Mouse (Mus musculus): Measurements from ENCODE around the gene Fntb. TPM values are rescaled to one million over a fixed set of nuclear protein-coding genes. Genes with fewer than 3 reads are reported as not detected.

The Fntb gene
- polyA plus RNA-seq (2016; fragmentation: Nextera tagmentation; extraction: Ambion mirVana), result 36.9 and 39.2 TPM in 2 replicates

GRCm38 (mm10) chr12:76765354-76765851, at the start of gene Fntb, which contains the start of gene Churc1:
Gene Fntb (plus strand): TSS chr12:76765589.
Gene Churc1 (plus strand): TSS chr12:76765538.
- H3K36me3 ChIP-seq, result no peaks in the 10 kb centered on the region
- under 1% methylated on average over 31 of the region's 31 CpGs for WGBS
- H3K27ac ChIP-seq, result peak within 1 kb of the TSS; percentile 94
- no peaks in the 10 kb centered on the region for H3K9me3 ChIP-seq
- peak within 1 kb of the TSS; percentile 75 for H3K4me3 ChIP-seq
- H3K4me1 ChIP-seq, result peaks cover 8% of the 10 kb centered on the region
- peak; percentile 97 for DNase-seq (ENCODE audit: low spot score)
- H3K27me3 ChIP-seq (ENCODE audit: insufficient read depth, poor library complexity, severe bottlenecking), result no peaks in the 10 kb centered on the region

GRCm38 (mm10) chr12:76718384-76718783, 47.0 kb upstream of the Fntb start:
- WGBS, result 80% methylated on average over 4 of the region's 4 CpGs
- Histone ChIP-seq H3K36me3 (no peaks in the 10 kb centered on the region), H3K27me3 (ENCODE audit: insufficient read depth, poor library complexity, severe bottlenecking) (peaks cover 5% of the 10 kb centered on the region; the same call in 1 of the 2 replicates), H3K27ac (no peak overlapping the region), H3K4me1 (no peaks in the 10 kb centered on the region), H3K9me3 (no peaks in the 10 kb centered on the region), H3K4me3 (no peak overlapping the region)
- no peak for DNase-seq (ENCODE audit: low spot score)

- no peak for DNase-seq (ENCODE audit: low spot score)
- Histone ChIP-seq H3K27me3 (ENCODE audit: insufficient read depth, poor library complexity, severe bottlenecking) (no peaks in the 10 kb centered on the region), H3K4me1 (no peaks in the 10 kb centered on the region), H3K27ac (no peak overlapping the region), H3K36me3 (no peaks in the 10 kb centered on the region), H3K4me3 (no peak overlapping the region), H3K9me3 (no peaks in the 10 kb centered on the region)
These were observed 44.8 kb upstream of the Fntb start for GRCm38 (mm10) chr12:76720572-76720971.

- WGBS, result 79% methylated on average over 3 of the region's 3 CpGs
- H3K4me3 ChIP-seq, result no peak overlapping the region
- no peaks in the 10 kb centered on the region for H3K27me3 ChIP-seq (ENCODE audit: insufficient read depth, poor library complexity, severe bottlenecking)
- no peaks in the 10 kb centered on the region for H3K4me1 ChIP-seq
- no peaks in the 10 kb centered on the region for H3K36me3 ChIP-seq
- no peak for DNase-seq (ENCODE audit: low spot score)
- H3K9me3 ChIP-seq, result no peaks in the 10 kb centered on the region
- H3K27ac ChIP-seq, result no peak overlapping the region
These were observed 43.4 kb upstream of the Fntb start for GRCm38 (mm10) chr12:76722026-76722425.

GRCm38 (mm10) chr12:76727955-76728354, 37.4 kb upstream of the Fntb start:
- DNase-seq (ENCODE audit: low spot score), result no peak
- no peak overlapping the region for H3K27ac ChIP-seq
- no peaks in the 10 kb centered on the region for H3K36me3 ChIP-seq
- no peaks in the 10 kb centered on the region for H3K27me3 ChIP-seq (ENCODE audit: insufficient read depth, poor library complexity, severe bottlenecking)
- no peak overlapping the region for H3K4me3 ChIP-seq
- 86% methylated on average over 4 of the region's 4 CpGs for WGBS
- H3K4me1 ChIP-seq, result no peaks in the 10 kb centered on the region
- H3K9me3 ChIP-seq, result no peaks in the 10 kb centered on the region

GRCm38 (mm10) chr12:76750866-76751459, 14.4 kb upstream of the Fntb start:
- H3K9me3 ChIP-seq, result no peaks in the 10 kb centered on the region
- no peaks in the 10 kb centered on the region; the same call in 1 of the 2 replicates for H3K36me3 ChIP-seq
- WGBS, result 77% methylated on average over 16 of the region's 16 CpGs
- no peaks in the 10 kb centered on the region for H3K4me1 ChIP-seq
- DNase-seq (ENCODE audit: low spot score), result no peak
- no peak overlapping the region for H3K4me3 ChIP-seq
- no peak overlapping the region for H3K27ac ChIP-seq
- no peaks in the 10 kb centered on the region for H3K27me3 ChIP-seq (ENCODE audit: insufficient read depth, poor library complexity, severe bottlenecking)

- Histone ChIP-seq H3K4me3 (no peak overlapping the region), H3K9me3 (no peaks in the 10 kb centered on the region), H3K27me3 (ENCODE audit: insufficient read depth, poor library complexity, severe bottlenecking) (no peaks in the 10 kb centered on the region), H3K27ac (no peak overlapping the region), H3K36me3 (no peaks in the 10 kb centered on the region; the same call in 1 of the 2 replicates), H3K4me1 (no peaks in the 10 kb centered on the region)
- DNase-seq (ENCODE audit: low spot score), result no peak
- WGBS, result 39% methylated on average over 14 of the region's 14 CpGs
These were observed 12.6 kb upstream of the Fntb start for GRCm38 (mm10) chr12:76752652-76753318.

- Histone ChIP-seq H3K27ac (peak overlapping the region; percentile 94), H3K9me3 (no peaks in the 10 kb centered on the region), H3K4me1 (peaks cover 8% of the 10 kb centered on the region), H3K4me3 (peak overlapping the region; percentile 75), H3K27me3 (ENCODE audit: insufficient read depth, poor library complexity, severe bottlenecking) (no peaks in the 10 kb centered on the region), H3K36me3 (no peaks in the 10 kb centered on the region)
- 24% methylated on average over 20 of the region's 20 CpGs for WGBS
- no peak for DNase-seq (ENCODE audit: low spot score)
These were observed 677 bp downstream of the Fntb start for GRCm38 (mm10) chr12:76765901-76766630.

GRCm38 (mm10) chr12:76770841-76771500, 5.6 kb downstream of the Fntb start:
- no peak for DNase-seq (ENCODE audit: low spot score)
- Histone ChIP-seq H3K4me1 (peaks cover 15% of the 10 kb centered on the region), H3K27me3 (ENCODE audit: insufficient read depth, poor library complexity, severe bottlenecking) (no peaks in the 10 kb centered on the region), H3K9me3 (no peaks in the 10 kb centered on the region), H3K36me3 (no peaks in the 10 kb centered on the region), H3K4me3 (no peak overlapping the region), H3K27ac (no peak overlapping the region)
- 87% methylated on average over 5 of the region's 5 CpGs for WGBS

- 85% methylated on average over 5 of the region's 5 CpGs for WGBS
- no peak overlapping the region for H3K27ac ChIP-seq
These were observed 6.2 kb downstream of the Fntb start for GRCm38 (mm10) chr12:76771540-76771939.

GRCm38 (mm10) chr12:76774652-76775051, 9.3 kb downstream of the Fntb start:
- Histone ChIP-seq H3K27me3 (ENCODE audit: insufficient read depth, poor library complexity, severe bottlenecking) (no peaks in the 10 kb centered on the region), H3K27ac (no peak overlapping the region), H3K4me1 (peaks cover 8% of the 10 kb centered on the region), H3K4me3 (no peak overlapping the region), H3K9me3 (no peaks in the 10 kb centered on the region), H3K36me3 (peaks cover 5% of the 10 kb centered on the region)
- 64% methylated on average over 3 of the region's 3 CpGs for WGBS
- no peak for DNase-seq (ENCODE audit: low spot score)

More at GRCm38 (mm10) chr12:76771540-76771939, 6.2 kb downstream of the Fntb start:
- peaks cover 9% of the 10 kb centered on the region for H3K4me1 ChIP-seq
- no peak for DNase-seq (ENCODE audit: low spot score)
- no peaks in the 10 kb centered on the region for H3K9me3 ChIP-seq
- H3K27me3 ChIP-seq (ENCODE audit: insufficient read depth, poor library complexity, severe bottlenecking), result no peaks in the 10 kb centered on the region
- no peak overlapping the region for H3K4me3 ChIP-seq
- no peaks in the 10 kb centered on the region for H3K36me3 ChIP-seq

- no peak for DNase-seq (ENCODE audit: low spot score)
- no peak overlapping the region for H3K27ac ChIP-seq
- H3K36me3 ChIP-seq, result peaks cover 5% of the 10 kb centered on the region
- no peaks in the 10 kb centered on the region for H3K27me3 ChIP-seq (ENCODE audit: insufficient read depth, poor library complexity, severe bottlenecking)
- H3K4me1 ChIP-seq, result peaks cover 8% of the 10 kb centered on the region
- H3K9me3 ChIP-seq, result no peaks in the 10 kb centered on the region
- H3K4me3 ChIP-seq, result no peak overlapping the region
- WGBS, result 55% methylated on average over 4 of the region's 4 CpGs
These were observed 9.7 kb downstream of the Fntb start for GRCm38 (mm10) chr12:76775132-76775531.

Measured in heart, embryonic 10.5 days (tissue).